Mouse (Mus musculus): ENCODE data around the gene Slc9a1.

Gene Slc9a1

GRCm38 (mm10) chr4:133374011-133374410 lies 4.5 kb downstream of the Slc9a1 start:
- DNase-seq (ENCODE audit: low spot score in 2 of 2) = no peak

GRCm38 (mm10) chr4:133375812-133376577 lies 6.5 kb downstream of the Slc9a1 start:
- no peak for DNase-seq (ENCODE audit: low spot score in 2 of 2)

GRCm38 (mm10) chr4:133378236-133379045 lies 8.9 kb downstream of the Slc9a1 start:
- DNase-seq (ENCODE audit: low spot score in 2 of 2) = peak in 1 of 2 experiments; percentile 48

- DNase-seq (ENCODE audit: low spot score in 2 of 2) = peak in 1 of 2 experiments; percentile 29
Measured at GRCm38 (mm10) chr4:133379046-133379347, 9.5 kb downstream of the Slc9a1 start.

GRCm38 (mm10) chr4:133379861-133380260 lies 10.4 kb downstream of the Slc9a1 start:
- no peak for DNase-seq (ENCODE audit: low spot score in 2 of 2)

GRCm38 (mm10) chr4:133380532-133380931 lies 11.0 kb downstream of the Slc9a1 start:
- DNase-seq (ENCODE audit: low spot score in 2 of 2) = no peak

- DNase-seq (ENCODE audit: low spot score in 2 of 2) = no peak
Measured at GRCm38 (mm10) chr4:133381141-133381540, 11.6 kb downstream of the Slc9a1 start.

- no peak for DNase-seq (ENCODE audit: low spot score in 2 of 2)
Measured at GRCm38 (mm10) chr4:133386061-133386797, 16.7 kb downstream of the Slc9a1 start.

GRCm38 (mm10) chr4:133387053-133387452 lies 17.5 kb downstream of the Slc9a1 start:
- DNase-seq (ENCODE audit: low spot score in 2 of 2) = no peak

- DNase-seq (ENCODE audit: low spot score in 2 of 2) = peak; percentile 56 to 66
Measured at GRCm38 (mm10) chr4:133388781-133389552, 19.5 kb downstream of the Slc9a1 start.

GRCm38 (mm10) chr4:133390042-133390441 lies 20.5 kb downstream of the Slc9a1 start:
- no peak for DNase-seq (ENCODE audit: low spot score in 2 of 2)

- DNase-seq (ENCODE audit: low spot score in 2 of 2) = no peak
Measured at GRCm38 (mm10) chr4:133390585-133390984, 21.1 kb downstream of the Slc9a1 start.

- DNase-seq (ENCODE audit: low spot score in 2 of 2) = peak; percentile 71 to 81
Measured at GRCm38 (mm10) chr4:133391185-133392040, 21.9 kb downstream of the Slc9a1 start.

GRCm38 (mm10) chr4:133394981-133395573 lies 25.6 kb downstream of the Slc9a1 start:
- no peak for DNase-seq (ENCODE audit: low spot score in 2 of 2)

- DNase-seq (ENCODE audit: low spot score in 2 of 2) = no peak
Measured at GRCm38 (mm10) chr4:133396079-133396478, 26.6 kb downstream of the Slc9a1 start.

- no peak for DNase-seq (ENCODE audit: low spot score in 2 of 2)
Measured at GRCm38 (mm10) chr4:133397299-133397698, 27.8 kb downstream of the Slc9a1 start.

GRCm38 (mm10) chr4:133397961-133398360 lies 28.5 kb downstream of the Slc9a1 start:
- DNase-seq (ENCODE audit: low spot score in 2 of 2) = no peak

- no peak for DNase-seq (ENCODE audit: low spot score in 2 of 2)
Measured at GRCm38 (mm10) chr4:133398619-133399018, 29.1 kb downstream of the Slc9a1 start.

- no peak for DNase-seq (ENCODE audit: low spot score in 2 of 2)
Measured at GRCm38 (mm10) chr4:133399509-133399908, 30.0 kb downstream of the Slc9a1 start.

GRCm38 (mm10) chr4:133400098-133400497 lies 30.6 kb downstream of the Slc9a1 start:
- DNase-seq (ENCODE audit: low spot score in 2 of 2) = no peak
